Mouse (Mus musculus) G1E (cell line): ENCODE measurements around the gene Tor4a.

ENCODE experiments used
- CTCF ChIP-seq: IDR thresholded peaks from 2 replicates; pipeline ENCODE4 v1.5.1; 2012; ENCODE audit warnings: low read depth, low read length, inconsistent platforms, mixed read lengths
- GATA1 ChIP-seq: IDR thresholded peaks from 2 replicates; pipeline ENCODE4 v1.6.1; 2012; ENCODE audit warnings: borderline replicate concordance, low read length, inconsistent platforms, mixed read lengths
- GATA2 ChIP-seq: IDR thresholded peaks from 2 replicates; pipeline ENCODE4 v1.6.1; 2012; ENCODE audit warnings: low read depth, low read length, inconsistent platforms, borderline replicate concordance
- POLR2AphosphoS5 ChIP-seq: IDR thresholded peaks from 2 replicates; pipeline ENCODE4 v1.6.1; 2012; ENCODE audit warnings: low read depth, low read length, inconsistent platforms; ENCODE audit not compliant: insufficient replicate concordance
- TAL1 ChIP-seq: conservative IDR thresholded peaks from 2 replicates; pipeline ENCODE4 v1.6.1; 2012; ENCODE audit warnings: low read depth, low read length, inconsistent platforms, mixed read lengths

DNA sequence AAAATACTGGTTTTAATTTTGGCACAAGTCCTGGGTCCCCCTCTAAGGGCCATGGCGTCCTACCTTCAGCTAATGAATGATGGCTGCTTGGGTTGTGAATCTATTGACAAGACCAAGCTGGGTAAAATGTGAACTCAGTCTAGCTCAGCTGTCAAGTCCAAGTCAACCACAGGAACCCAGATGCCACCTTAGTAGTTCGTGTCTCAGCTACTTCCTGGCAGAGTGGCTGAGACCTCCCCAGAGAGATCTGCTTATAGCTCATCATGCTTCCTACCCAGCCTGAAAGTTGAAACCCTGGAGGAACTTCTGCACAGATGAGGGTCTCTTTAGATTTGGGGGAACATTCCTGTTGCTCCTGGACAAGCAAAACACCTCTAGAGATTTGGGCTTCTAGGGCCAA, 13.3 kb downstream of the Tor4a start:
- TF ChIP-seq CTCF (no peak), TAL1 (no peak), POLR2AphosphoS5 (no peak), GATA2 (no peak), GATA1 (no peak)
